Mouse (Mus musculus) frontal cortex, postnatal 25 days (tissue): ENCODE data around the gene Pde4d.
A peak's percentile ranks its signal among the peaks of the same experiment; 100 is the strongest.

Experiments
- DNase-seq, 2 experiments: peaks; one replicate each; pipeline ENCODE4 v3.0.0; 2022; ENCODE audit warnings: low spot score in 2 of 2

Gene Pde4d

DNA sequence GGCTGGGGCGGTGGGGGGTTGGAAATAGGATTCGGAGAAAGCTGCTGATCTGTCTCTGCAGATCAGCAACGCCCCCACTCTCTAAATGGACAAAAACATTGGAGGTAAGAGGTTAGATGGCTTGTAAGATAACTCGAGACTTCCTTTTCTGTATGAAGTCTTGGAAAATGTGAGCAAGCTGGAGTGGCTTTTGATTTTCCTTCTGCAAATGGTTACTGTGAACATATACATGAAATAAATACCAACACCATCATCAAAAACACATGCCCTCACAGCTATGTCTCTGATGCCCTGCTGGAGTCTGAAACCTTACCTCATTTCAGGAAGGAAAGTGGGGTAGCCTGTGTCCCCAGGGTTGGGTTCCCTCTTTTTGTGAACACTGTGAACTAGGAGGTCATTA is 1359.9 kb downstream of the Pde4d start:
- DNase-seq = no peak

DNA sequence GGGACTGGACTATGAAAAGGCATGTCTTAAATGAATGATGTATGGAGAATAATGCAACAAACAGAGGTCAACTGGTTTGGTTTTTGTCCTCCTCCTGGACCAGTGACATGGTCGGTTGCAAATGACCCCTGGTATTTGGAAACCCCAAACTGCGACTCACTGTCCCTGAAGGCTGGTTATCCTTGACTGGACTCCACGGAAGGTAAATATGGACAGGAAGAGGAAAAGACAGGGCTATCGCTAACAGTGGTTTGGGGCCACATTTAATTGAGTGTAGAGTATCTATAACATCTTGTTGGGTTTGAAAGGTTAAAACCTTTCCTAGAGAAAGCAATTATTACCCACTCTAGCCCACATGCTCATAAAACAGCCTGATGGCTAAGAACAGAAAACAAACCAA is 1364.2 kb downstream of the Pde4d start:
- no peak for DNase-seq

DNA sequence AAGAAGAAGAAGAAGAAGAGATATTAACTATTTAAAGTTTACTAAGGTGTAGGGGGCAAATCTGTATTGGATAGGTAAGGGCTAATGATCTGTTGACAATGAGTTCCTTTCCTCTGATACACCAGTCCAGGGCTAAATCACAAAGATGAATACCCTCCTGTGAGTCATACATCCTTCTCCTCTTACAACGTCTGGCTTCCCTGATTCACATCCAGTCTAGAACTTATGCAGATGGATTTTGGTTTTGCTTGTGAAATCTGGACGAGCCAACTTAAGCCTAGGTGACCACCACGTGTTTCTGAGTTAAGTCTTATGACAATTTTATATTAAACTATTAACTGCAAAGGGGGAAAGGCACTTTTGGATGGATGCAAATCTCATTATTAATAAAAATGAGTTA is 1369.3 kb downstream of the Pde4d start:
- no peak for DNase-seq

DNA sequence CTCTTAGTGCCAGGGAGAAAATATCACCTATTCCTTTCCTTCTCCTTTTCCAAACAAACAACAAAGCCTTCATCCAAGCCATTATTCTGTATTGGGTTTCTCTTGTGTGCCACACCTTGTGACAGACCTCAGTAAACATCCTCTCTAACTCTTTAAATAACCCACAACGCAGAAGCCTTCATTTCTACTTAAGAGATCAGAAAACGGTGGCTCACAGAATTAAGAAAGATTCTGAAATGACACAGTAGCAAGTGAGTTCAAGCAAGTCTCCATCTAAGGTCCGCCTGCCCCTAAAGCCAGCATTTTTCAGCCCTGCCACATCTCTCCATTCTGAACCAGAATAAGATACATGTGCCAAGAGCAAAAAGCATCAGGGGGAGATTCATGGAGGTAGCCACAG is 1370.4 kb downstream of the Pde4d start:
- no peak for DNase-seq

DNA sequence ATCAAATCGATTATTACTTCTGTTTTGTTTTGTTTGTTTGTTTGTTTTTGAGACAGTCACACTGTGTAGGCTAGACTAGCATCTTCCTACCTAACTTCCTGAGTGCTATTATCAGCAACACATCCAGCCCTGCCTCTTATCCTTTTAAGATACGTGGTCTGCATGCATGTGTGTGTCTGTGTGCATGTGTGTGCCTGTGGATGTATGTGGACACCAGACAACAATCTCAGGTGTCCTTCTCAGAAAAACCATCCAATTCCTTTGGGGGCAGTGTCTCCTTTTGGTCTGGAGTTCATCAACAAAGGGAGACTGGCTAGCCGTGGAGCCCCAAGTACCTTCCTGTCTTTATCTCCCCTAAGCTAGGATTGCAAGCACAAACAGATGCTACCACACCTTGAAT is 1371.1 kb downstream of the Pde4d start:
- DNase-seq = no peak

DNA sequence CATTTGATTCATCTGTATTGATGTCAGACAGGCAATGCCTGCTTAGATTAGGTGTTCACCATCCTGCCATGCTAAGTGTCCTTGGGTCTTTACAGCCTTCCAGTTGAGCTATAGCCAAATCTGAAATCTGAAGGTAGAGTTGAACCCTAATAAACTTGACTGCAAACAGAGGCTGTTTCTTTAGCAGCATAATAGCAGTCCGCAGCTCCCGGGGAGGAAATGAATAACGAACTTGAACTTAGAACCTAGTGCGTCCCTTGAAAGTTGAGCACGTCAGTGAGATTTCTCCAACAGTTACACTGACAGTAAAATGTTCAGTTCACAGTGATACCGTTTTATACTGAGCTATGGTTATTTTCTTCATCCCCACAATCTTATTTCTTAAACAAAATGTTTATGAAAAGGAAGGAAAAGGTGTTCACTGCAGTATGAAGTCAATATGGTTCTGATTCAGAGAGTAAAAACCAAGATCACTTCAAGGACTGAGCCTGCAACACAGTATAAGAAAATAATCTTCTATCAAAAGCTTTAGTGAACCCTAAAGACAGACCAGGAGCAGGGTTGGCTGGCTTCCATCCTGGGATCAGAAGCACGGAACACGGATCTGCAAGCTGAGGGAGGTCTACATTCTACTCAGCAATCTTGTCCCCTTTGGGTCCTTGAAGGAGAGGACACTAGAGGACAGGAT is 1372.1 kb downstream of the Pde4d start:
- no peak for DNase-seq

DNA sequence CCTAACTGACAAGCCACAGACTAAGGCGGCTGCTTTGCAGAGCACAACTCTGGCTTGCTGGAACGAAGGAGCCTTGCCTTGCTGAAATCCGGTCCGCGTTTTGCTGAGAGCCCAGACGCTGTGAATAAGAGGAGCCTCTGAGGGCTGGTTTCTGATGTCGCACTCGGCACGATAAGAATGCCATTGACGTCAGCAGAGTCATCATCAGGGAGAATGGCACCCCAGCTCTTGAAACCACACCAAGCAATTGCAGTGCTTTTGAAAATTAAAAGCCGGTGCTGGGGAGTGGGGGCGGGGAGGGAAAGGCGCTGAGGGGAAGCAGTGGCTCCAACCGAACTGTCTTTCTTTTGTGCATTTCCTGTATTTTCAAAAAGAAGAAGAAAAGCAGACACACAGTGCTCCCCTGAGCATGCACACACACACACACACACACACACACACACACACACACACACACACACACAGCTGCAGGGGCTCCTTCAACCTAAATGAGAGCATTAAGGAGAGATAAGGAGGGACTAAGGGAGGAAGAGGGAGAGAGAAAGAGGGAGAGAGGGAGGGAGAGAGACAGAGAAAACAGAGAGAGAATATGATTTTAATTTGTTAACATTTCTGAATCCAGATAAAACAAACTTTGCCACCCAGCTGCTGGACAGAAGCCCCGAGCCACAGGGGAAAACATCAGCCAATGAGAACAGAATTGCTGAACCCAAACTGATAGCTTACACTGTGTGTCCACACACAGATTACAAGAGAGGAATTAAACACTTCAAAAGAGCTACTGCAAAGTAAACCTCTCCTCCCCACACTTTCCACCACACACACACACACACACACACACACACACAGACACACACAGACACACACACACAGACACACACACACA is 1372.9 kb downstream of the Pde4d start:
- peak; percentile 82 to 91 for DNase-seq

DNA sequence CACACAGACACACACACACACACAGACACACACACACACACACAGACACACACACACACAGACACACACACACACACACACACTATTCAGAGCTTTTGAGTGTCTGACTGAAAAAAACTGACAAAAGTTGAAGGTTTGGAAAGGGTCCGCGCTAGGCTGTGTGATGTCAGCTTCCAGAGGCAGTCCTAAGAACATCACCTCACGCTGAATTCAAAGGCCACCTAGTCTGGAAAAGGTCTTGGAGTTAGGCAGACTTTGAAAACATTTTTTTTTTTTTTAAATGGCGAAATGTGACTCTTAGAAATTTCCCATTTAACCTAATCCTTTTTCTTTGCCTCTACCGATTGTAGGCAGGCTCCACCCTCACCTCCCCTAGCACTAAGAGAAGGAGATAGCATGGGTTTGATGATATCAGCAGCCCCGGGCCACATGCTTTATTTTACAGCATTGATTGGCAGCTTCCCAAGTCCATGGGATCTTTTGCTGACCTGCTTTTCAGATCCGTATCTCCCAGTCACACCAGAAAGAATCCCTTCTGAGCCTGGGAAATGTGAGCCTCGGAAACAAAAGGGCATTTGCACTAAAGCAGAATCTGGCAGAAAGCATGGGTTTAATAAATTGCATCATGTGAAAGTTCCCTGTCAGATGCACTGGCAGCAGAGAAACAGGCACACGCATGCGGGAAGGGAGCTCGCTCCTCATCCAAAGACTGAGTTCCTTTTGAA is 1373.7 kb downstream of the Pde4d start:
- DNase-seq = no peak

DNA sequence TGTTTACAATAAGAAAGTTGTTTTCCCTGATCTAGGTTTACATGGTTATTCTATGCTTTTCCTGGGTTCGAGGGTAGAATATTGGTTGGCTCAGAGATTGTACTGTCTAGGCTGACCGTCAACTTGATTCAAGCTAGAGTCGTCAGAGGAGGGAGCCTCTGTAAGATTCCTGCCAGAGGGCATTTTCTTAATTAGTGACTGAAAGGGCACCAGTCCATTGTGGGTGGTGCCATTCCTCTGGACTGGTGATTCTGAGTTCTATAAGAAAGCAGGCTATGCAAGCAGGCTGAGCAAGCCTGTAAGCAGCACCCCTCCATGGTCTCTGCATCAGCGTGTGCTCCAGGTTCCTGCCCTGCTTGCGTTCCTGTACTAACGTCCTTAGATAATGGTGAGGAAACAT is 1376.1 kb downstream of the Pde4d start:
- no peak for DNase-seq

DNA sequence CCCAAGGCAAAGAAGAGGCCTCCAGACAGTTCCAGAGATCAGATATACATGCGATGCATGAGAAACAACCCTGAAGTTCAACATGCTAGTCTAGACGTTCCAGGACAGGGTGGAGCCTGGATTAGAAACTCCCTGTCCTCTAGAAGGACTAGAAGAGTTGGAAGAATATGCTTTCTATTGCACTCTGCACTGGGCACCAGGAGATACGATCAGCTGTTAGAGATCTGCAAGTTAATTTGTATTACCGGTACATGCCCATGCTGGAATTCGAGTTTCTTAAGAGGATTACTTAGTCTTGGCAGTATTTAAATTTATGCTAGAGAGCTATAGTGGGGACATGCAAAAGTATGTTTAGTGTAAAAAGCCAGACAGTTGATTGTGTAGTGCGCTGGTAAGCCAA is 1377.6 kb downstream of the Pde4d start:
- no peak for DNase-seq

DNA sequence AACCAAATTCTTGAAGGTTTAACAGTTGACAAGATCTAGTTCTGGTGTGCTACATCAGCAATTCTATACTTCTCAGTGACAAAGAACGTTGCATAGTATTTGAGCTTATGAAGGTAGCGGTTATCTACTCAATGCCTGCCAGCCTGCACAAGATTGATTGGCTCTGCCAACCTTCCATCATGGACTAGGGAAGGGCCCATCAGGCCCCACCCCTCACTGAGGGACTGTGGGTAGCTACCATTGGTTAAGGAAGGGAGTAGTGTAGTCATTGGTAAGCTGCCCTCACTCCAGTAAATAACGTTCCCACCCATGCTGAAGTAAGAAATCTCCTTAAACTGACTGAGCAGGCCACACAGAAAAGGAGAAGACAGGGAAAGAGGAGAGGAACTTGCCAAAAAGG is 1378.2 kb downstream of the Pde4d start:
- DNase-seq = no peak

DNA sequence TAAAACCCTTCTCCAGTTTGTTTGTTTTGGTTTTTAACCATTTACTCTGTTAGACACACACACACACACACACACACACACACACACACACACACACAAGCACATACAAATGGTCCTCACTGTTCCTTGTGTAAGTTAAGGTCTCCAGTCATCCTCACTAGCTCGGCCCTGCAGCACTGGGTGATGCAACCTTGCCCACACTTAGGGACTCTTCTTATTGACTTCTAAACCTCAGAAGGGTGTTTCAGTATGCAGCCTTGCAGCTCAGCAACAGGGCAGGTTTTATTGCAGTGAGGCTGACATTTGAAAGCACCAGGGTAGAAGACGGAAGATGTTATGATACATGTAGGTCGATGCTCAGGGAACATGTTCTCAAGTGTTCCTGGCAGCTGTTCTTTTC is 1379.7 kb downstream of the Pde4d start:
- DNase-seq = no peak

DNA sequence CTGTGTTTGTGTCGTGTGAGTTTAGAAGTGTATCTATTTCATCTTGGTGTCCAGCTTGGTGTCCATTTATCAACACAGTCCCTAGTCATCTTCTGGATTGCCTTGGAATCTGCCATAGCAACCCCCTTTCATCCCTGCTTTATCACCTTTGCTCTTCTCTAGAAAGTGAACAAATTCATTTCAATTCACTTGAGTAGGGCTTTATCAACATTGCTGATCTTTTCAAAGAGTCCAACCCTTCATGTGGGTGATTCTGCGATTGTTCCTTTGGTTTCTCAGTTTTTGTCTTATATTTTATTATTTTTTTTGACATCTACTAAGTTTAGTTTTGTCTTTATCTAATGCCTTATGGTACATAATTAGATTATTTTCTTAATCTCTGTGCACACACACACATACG is 1385.2 kb downstream of the Pde4d start:
- no peak for DNase-seq

DNA sequence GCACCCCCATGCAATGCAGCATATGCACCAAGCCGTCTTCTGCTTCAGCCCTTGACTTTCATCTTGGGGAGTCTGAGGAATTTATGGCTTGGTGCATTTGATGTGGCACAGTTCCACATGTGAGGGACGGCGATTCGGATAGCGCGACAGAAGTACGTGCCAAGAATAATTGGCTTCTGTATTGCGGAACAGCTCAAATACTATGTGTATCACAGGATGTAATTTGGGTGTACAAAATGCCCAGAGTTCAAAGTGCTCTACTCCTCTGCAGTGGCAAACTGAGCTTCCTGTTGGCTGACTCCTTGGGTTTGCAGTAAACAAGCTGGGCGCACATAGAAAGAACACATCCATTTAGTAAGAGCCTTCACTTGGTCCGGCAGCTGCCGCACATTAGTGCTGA is 1387.7 kb downstream of the Pde4d start:
- DNase-seq = no peak

DNA sequence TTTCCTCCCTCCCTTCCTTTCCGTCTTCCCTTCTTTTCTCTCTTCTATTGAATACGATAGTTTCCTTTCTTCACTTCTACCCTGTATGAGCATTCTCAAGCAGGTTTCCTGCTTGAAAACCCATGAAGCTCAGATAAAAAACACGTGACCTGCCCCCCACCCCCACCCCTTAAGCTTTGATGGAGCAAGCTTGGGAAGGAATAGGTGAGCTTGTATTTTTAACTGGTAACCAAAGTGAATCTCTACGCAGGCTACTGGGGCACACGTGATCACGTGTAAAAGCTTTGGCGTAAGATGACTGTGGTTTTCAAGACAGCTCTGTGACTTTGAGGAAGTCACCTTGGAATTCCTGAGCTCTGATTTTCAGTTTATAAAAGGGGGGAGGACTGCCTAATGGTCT is 1388.2 kb downstream of the Pde4d start:
- no peak for DNase-seq

DNA sequence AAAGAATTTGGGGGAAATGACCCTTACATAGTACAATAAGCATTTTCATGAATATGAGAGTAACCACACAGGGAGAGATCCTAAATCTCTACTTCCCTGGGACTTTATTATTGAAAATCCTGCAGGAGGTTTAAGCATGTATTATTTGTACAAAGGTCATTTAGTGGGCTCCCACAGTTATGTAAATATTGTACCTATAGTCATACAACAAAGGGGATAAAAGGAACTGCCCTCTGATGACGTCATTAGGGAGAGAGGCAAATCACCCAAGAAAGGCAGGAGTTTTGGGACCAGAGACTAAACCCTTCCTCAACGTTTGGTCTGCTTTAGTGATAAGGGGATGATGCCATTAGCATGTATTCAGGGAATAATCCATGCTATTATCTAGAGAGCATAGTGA is 1390.5 kb downstream of the Pde4d start:
- DNase-seq = no peak

DNA sequence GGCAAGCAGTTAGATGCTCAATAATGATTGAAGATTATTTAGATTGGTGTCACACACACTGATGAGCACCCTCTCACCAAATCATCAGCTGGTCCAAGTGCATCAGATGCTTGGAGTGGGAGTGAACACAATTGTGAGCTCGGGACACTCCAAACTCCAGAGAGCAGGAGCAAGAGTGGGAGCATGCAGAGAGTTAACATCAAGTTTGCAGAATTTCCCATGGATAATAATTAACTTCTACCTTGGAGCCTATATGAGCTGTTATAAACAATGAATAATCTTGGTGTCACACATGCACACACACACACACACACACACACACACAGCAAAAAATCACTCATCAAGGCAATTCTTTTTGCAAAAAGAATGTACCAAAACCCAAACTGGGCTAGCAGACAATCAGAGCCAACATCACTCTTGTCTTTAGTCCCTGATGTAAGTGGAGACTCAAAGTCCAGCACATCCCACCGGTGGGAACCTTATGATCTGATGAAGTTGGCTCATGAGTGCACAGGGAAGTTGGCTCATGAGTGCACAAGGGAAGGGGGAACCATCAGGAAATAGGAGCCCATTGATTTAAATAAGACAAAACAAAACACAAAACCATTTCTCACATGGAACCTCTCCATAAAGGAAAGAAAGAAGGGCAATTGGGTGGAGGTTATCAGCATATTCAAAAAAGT is 1391.5 kb downstream of the Pde4d start:
- no peak for DNase-seq

DNA sequence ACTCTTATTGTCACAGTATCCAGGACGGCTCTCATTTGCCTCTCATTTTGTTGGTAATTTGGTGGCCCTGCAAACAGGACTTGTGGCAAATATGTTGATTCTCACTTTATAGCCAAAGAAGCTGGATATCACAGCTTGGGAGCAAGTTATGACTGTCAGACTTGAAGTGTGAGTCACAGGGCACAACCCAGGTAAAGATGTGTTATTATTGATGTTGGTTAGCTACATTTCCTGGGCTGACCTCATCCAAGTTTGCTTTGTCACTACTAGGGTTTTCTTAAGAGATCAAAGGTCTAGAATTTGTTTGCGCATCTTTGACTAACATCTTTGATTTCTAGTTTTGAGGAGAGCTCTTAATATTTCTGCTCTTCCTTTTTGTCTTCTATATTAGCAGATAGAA is 1393.2 kb downstream of the Pde4d start:
- no peak for DNase-seq

DNA sequence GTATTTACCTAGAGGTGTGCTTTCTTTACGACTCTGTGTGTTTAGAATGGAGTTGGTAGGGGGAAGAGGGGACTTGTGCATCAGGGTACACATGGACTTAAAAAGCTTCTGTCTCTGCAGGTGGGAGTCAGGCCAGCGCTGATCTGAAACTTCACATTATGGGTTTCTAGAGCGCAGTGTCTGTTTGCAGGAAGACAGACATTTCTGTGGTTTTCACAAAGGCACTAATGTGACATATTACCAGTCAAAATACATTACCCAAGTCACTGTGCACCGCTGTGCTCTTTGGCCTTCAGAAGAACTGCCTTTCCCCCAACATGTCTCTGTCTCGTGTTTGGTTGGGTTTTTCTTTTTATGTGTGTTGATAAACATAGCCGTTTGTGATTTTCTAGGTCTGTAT is 1395.1 kb downstream of the Pde4d start:
- no peak for DNase-seq

DNA sequence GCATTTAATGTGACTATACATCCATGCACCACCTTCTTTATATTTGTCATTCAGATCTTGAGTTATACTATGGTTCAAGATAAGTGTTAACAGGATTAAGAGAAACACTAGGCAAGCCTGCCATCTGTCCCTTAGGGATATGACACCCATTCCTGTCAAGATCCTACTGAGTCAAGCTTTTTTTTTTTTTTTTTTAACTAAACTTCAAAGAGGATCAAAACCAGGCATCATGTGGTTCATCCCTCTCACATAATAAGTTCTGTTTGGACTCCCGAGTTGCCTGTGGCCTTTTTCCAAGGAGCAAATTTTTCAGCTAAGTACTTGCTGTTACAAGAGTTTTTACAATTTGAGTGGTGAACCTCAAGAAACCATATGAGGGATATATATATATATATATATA is 1414.1 kb downstream of the Pde4d start:
- no peak for DNase-seq

DNA sequence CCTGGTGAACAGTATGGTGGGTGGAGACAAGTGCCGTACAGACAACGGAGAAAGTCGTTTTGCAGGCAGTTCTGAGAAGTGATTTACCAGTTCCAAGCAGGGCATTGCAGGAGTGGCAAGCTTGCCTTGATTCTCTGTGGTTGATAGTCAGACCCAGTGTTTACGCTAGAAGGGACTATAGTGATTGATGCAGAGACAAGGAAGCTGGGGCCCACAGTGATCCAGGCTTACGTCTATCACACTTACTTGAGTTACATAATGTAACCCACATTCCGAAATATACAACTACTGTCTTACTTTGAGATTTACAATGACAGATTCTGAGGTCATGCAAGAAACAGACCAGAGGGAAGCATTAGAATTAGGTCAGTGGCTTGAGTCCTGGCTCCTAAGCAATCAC is 1414.6 kb downstream of the Pde4d start:
- DNase-seq = no peak

DNA sequence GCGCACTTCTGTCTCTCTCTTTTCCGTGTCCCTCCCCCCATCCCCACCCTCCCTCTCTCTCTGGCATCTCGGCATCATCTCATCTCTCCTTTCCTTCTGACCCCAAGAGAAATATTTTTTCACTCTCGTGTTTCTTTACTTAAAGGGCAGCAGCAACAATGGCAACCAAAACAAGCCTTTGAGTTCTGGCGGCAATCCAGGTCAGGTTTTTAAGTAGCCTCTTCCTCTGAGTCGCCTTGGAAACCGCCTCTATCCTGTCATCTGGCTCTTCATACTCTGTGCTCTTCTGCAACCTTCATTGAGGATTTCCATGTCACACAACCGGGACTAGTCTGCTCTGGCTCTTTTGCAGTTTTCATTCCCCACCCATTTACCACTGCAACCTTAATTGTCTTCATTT is 1430.6 kb downstream of the Pde4d start:
- DNase-seq = no peak
